Comparison of ENCODE assay signal across 18 mouse cellular contexts in the genomic region with DNA sequence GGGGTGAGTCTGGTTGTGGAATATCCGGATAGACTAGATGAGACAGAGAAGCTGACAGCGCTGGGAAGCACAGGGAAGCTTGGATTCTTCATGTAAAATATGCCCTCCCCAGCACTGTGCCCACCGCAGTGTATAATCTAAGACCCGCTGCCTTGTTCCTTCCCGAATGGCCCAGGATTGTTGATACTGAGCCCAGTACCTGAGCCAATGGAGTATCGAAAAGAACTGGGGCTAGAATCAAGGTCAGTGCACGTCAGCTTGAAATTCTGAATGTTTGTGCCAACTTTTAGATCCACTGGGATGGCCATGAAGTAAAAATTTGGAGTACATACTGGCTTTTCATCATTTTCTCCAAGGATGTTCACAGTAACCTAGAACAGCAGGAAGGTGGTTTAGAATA. TPM values are rescaled to one million over a fixed set of nuclear protein-coding genes. Genes with fewer than 3 reads are reported as not detected.
A peak's percentile ranks its signal among the peaks of the same experiment; 100 is the strongest.
DNase-seq lines count a peak whose midpoint lies in the region; ATAC-seq and TF ChIP-seq lines count a peak whose summit lies in the region.
"Had no signal": no experiment of that assay in that cellular context is flagged by ENCODE, and none has a peak within 500 bp of the region (broad histone marks: within the 10 kb centered on the region; RNA-seq: fewer than 3 reads in every experiment).

No protein-coding gene starts in this region.

- no peaks in the 10 kb centered on the region for H3K36me3 ChIP-seq in neural tube, embryonic 13.5 days
- no peaks in the 10 kb centered on the region for H3K36me3 ChIP-seq in forebrain, embryonic 16.5 days (ENCODE audit: control insufficient read depth, insufficient read depth)
- no peaks in the 10 kb centered on the region for H3K36me3 ChIP-seq in neural tube, embryonic 15.5 days
- H3K36me3 ChIP-seq: embryonic facial prominence, embryonic 15.5 days; G1E had no signal

- no peak for ATAC-seq in neural tube, embryonic 13.5 days (ENCODE audit: low read depth)
- ATAC-seq in forebrain, embryonic 16.5 days: peak; percentile 11; the same call in 1 of the 2 replicates
- 0 out of 2 replicates have a peak, but pooled peaks have one; percentile 15 for ATAC-seq in neural tube, embryonic 15.5 days (ENCODE audit: low FRiP score)
- ATAC-seq in megakaryocyte-erythroid progenitor cell, adult 5-6 weeks (replicated peaks; ENCODE audit: low FRiP score, low TSS enrichment, poor library complexity, severe bottlenecking): no peak

- peaks cover 27% of the 10 kb centered on the region for H3K4me1 ChIP-seq in neural tube, embryonic 13.5 days (replicated peaks)
- peaks cover 19% of the 10 kb centered on the region for H3K4me1 ChIP-seq in forebrain, embryonic 16.5 days (replicated peaks; ENCODE audit: control insufficient read depth, insufficient read depth, low read length)
- peaks cover 16% of the 10 kb centered on the region for H3K4me1 ChIP-seq in neural tube, embryonic 15.5 days

- no peaks in the 10 kb centered on the region for H3K9me3 ChIP-seq in neural tube, embryonic 13.5 days
- no peaks in the 10 kb centered on the region for H3K9me3 ChIP-seq in forebrain, embryonic 16.5 days (ENCODE audit: control insufficient read depth, low read length)
- H3K9me3 ChIP-seq in neural tube, embryonic 15.5 days (replicated peaks): no peaks in the 10 kb centered on the region
- H3K9me3 ChIP-seq: embryonic facial prominence, embryonic 15.5 days; G1E had no signal

- H3K27ac ChIP-seq in gastrocnemius, adult 2 months: no peak overlapping the region
- peak overlapping the region; percentile 34; the same call in 1 of the 2 replicates for H3K27ac ChIP-seq in neural tube, embryonic 13.5 days (replicated peaks)
- H3K27ac ChIP-seq in forebrain, embryonic 16.5 days (ENCODE audit: low read length): no peak overlapping the region
- H3K27ac ChIP-seq in neural tube, embryonic 15.5 days (replicated peaks): no peak overlapping the region; the same call in 1 of the 2 replicates
- H3K27ac ChIP-seq: embryonic facial prominence, embryonic 15.5 days had no signal

- no peak overlapping the region for H3K4me2 ChIP-seq in neural tube, embryonic 13.5 days
- no peak overlapping the region for H3K4me2 ChIP-seq in forebrain, embryonic 16.5 days (ENCODE audit: low read length)
- no peak overlapping the region for H3K4me2 ChIP-seq in neural tube, embryonic 15.5 days

- H3K4me3 ChIP-seq in gastrocnemius, adult 2 months: no peak overlapping the region
- no peak overlapping the region for H3K4me3 ChIP-seq in neural tube, embryonic 13.5 days
- H3K4me3 ChIP-seq in forebrain, embryonic 16.5 days (replicated peaks; ENCODE audit: low read length): no peak overlapping the region
- no peak overlapping the region for H3K4me3 ChIP-seq in neural tube, embryonic 15.5 days (replicated peaks)
- H3K4me3 ChIP-seq: embryonic facial prominence, embryonic 15.5 days had no signal

- 88% methylated on average over 7 of the region's 7 CpGs for WGBS in neural tube, embryonic 13.5 days
- WGBS in forebrain, embryonic 16.5 days: 52% methylated on average over 7 of the region's 7 CpGs
- WGBS in neural tube, embryonic 15.5 days: 70% methylated on average over 7 of the region's 7 CpGs

- peak; percentile 9 for DNase-seq in gastrocnemius, adult 2 months
- no peak for DNase-seq in gastrocnemius, postnatal 36 days
- no peak for DNase-seq in neural tube, embryonic 10.5 days (ENCODE audit: extremely low spot score, low spot score)
- DNase-seq in kidney, adult 11 months: no peak
- DNase-seq: cerebellum, adult 9-11 months; embryo, embryonic 11 days; kidney, adult 8-10 months; kidney, postnatal 25 days; lung, postnatal 14 days; right cerebral cortex, postnatal 25 days; thymus, postnatal 4 days had no signal

- TF ChIP-seq CTCF in gastrocnemius, adult 2 months (IDR thresholded peaks at IDR 0.05): no peak

- intact Hi-C loops in gastrocnemius, adult 2 months (cut with DNase I): no loop called here
- intact Hi-C loops in gastrocnemius, postnatal 36 days (cut with DNase I): no loop called here

- H3K27me3 ChIP-seq in neural tube, embryonic 13.5 days: no peaks in the 10 kb centered on the region
- H3K27me3 ChIP-seq in forebrain, embryonic 16.5 days (replicated peaks; ENCODE audit: control insufficient read depth, insufficient read depth, low read length): 0 out of 2 replicates have a peak, but pooled peaks cover 5% of the 10 kb centered on the region
- H3K27me3 ChIP-seq in neural tube, embryonic 15.5 days (replicated peaks): no peaks in the 10 kb centered on the region
- H3K27me3 ChIP-seq: embryonic facial prominence, embryonic 15.5 days had no signal

- H3K9ac ChIP-seq in neural tube, embryonic 13.5 days: no peak overlapping the region
- no peak overlapping the region for H3K9ac ChIP-seq in forebrain, embryonic 16.5 days (replicated peaks; ENCODE audit: low read depth, low read length)
- no peak overlapping the region for H3K9ac ChIP-seq in neural tube, embryonic 15.5 days (replicated peaks)
- H3K9ac ChIP-seq: embryonic facial prominence, embryonic 15.5 days; liver, postnatal 0 days had no signal

RNA-seq across cellular contexts. Expression of a gene that starts 46.2 kb away (rescaled TPM):
- 1 to 10 TPM in 1 of 2 experiments, under 1 TPM in 1; 0.69 to 1.4 TPM for total RNA-seq in gastrocnemius, adult 2 months (2021)
- total RNA-seq in gastrocnemius, postnatal 36 days (2021): under 1 TPM; 0.52 to 0.84 TPM
- polyA plus RNA-seq in neural tube, embryonic 13.5 days (2015; fragmentation: Nextera tagmentation; extraction: Ambion mirVana): 0.18 and 0.33 TPM in 2 replicates
- 0.21 and 0.48 TPM in 2 replicates for polyA plus RNA-seq in forebrain, embryonic 16.5 days (2015; fragmentation: Nextera tagmentation; extraction: Ambion mirVana)
- polyA plus RNA-seq in neural tube, embryonic 15.5 days (2015; fragmentation: Nextera tagmentation; extraction: Ambion mirVana): 0.18 and 0.32 TPM in 2 replicates
- not detected in 2 replicates for total RNA-seq in megakaryocyte-erythroid progenitor cell, adult 5-6 weeks (2014; fragmentation: Nextera tagmentation)
- not detected in 2 replicates for total RNA-seq in megakaryocyte-erythroid progenitor cell, adult 5-6 weeks (2017)
- polyA plus RNA-seq: G1E; liver, postnatal 0 days had no signal

Comparison
In these comparisons a context has a peak if more than half of its experiments do, and no peak if none do; other contexts are left out.
1. ATAC-seq: peak in forebrain, embryonic 16.5 days (single experiment) and neural tube, embryonic 15.5 days (single experiment); none in neural tube, embryonic 13.5 days (single experiment) and megakaryocyte-erythroid progenitor cell, adult 5-6 weeks (single experiment).